9 mouse cellular contexts compared by ENCODE assay signal in genomic region chr3:94366761-94367160, GRCm38 (mm10). TPM values are rescaled to one million over a fixed set of nuclear protein-coding genes. Genes with fewer than 3 reads are reported as not detected.
DNase-seq lines count a peak whose midpoint lies in the region; ATAC-seq and TF ChIP-seq lines count a peak whose summit lies in the region.
"Had no signal": no experiment of that assay in that cellular context is flagged by ENCODE, and none has a peak within 500 bp of the region (broad histone marks: within the 10 kb centered on the region; RNA-seq: fewer than 3 reads in every experiment).

No protein-coding gene starts in this region.

- no peak overlapping the region for H3K4me2 ChIP-seq in embryonic facial prominence, embryonic 11.5 days (ENCODE audit: low read depth, low read length)
- H3K4me2 ChIP-seq in lung, embryonic 14.5 days, result no peak overlapping the region
- H3K4me2 ChIP-seq: heart, embryonic 15.5 days had no signal

- H3K9me3 ChIP-seq in embryonic facial prominence, embryonic 11.5 days (replicated peaks; ENCODE audit: control insufficient read depth, low read length), result no peaks in the 10 kb centered on the region
- no peaks in the 10 kb centered on the region for H3K9me3 ChIP-seq in lung, embryonic 14.5 days (ENCODE audit: low read depth, low read length)
- H3K9me3 ChIP-seq: heart, embryonic 15.5 days had no signal

- H3K9ac ChIP-seq in embryonic facial prominence, embryonic 11.5 days (replicated peaks; ENCODE audit: low read length), result no peak overlapping the region
- no peak overlapping the region for H3K9ac ChIP-seq in lung, embryonic 14.5 days
- H3K9ac ChIP-seq: heart, embryonic 15.5 days had no signal

- H3K27ac ChIP-seq in embryonic facial prominence, embryonic 11.5 days (replicated peaks; ENCODE audit: low read depth, low read length), result no peak overlapping the region
- no peak overlapping the region for H3K27ac ChIP-seq in lung, embryonic 14.5 days (ENCODE audit: low read depth)
- H3K27ac ChIP-seq: heart, embryonic 15.5 days had no signal

- WGBS in embryonic facial prominence, embryonic 11.5 days, result 18% methylated on average over 3 of the region's 3 CpGs
- WGBS in large intestine, adult 2 months, result 5% methylated on average over 3 of the region's 3 CpGs
- WGBS in lung, embryonic 14.5 days, result 14% methylated on average over 3 of the region's 3 CpGs

- H3K27me3 ChIP-seq in embryonic facial prominence, embryonic 11.5 days (ENCODE audit: control insufficient read depth, insufficient read depth, low read length), result peaks cover 20% of the 10 kb centered on the region
- H3K27me3 ChIP-seq in lung, embryonic 14.5 days (ENCODE audit: insufficient read depth, low read length), result peaks cover 31% of the 10 kb centered on the region

- DNase-seq in CD8-positive naive resting alpha-beta T cell, adult 2 months (ENCODE audit: low read depth in 2 of 2, low spot score in 2 of 2), result peak; percentile 72 to 81
- peak; percentile 70 for DNase-seq in adrenal gland, postnatal 25 days
- DNase-seq in embryonic facial prominence, embryonic 11.5 days (ENCODE audit: low spot score), result peak; percentile 87
- DNase-seq in heart, adult 9 months (ENCODE audit: low spot score in 2 of 2), result peak; percentile 47 to 58
- peak; percentile 86 for DNase-seq in large intestine, adult 2 months (ENCODE audit: low read depth, low spot score)
- DNase-seq in lung, embryonic 14.5 days, result peak; percentile 87
- DNase-seq in ovary, postnatal 14 days (ENCODE audit: low spot score), result peak; percentile 77
- DNase-seq in thymus, postnatal 14 days, result peak; percentile 85

- ATAC-seq in embryonic facial prominence, embryonic 11.5 days (replicated peaks; ENCODE audit: insufficient number of reproducible peaks, low FRiP score, low TSS enrichment, low read depth), result no peak
- no peak; the same call in 1 of the 2 replicates for ATAC-seq in lung, embryonic 14.5 days (ENCODE audit: insufficient read depth)

- H3K36me3 ChIP-seq in embryonic facial prominence, embryonic 11.5 days (replicated peaks; ENCODE audit: control insufficient read depth, insufficient read depth, low read depth, low read length), result no peaks in the 10 kb centered on the region
- no peaks in the 10 kb centered on the region for H3K36me3 ChIP-seq in lung, embryonic 14.5 days (ENCODE audit: insufficient read depth)
- H3K36me3 ChIP-seq: heart, embryonic 15.5 days had no signal

- no peaks in the 10 kb centered on the region; the same call in none of the 2 replicates for H3K4me1 ChIP-seq in embryonic facial prominence, embryonic 11.5 days (ENCODE audit: control insufficient read depth, insufficient read depth, low read length)
- peaks cover 7% of the 10 kb centered on the region; the same call in 1 of the 2 replicates for H3K4me1 ChIP-seq in lung, embryonic 14.5 days (ENCODE audit: insufficient read depth)

- H3K4me3 ChIP-seq in embryonic facial prominence, embryonic 11.5 days (ENCODE audit: low read depth, low read length), result no peak overlapping the region
- H3K4me3 ChIP-seq in lung, embryonic 14.5 days (ENCODE audit: low read depth, low read length), result no peak overlapping the region
- H3K4me3 ChIP-seq: heart, embryonic 15.5 days had no signal

- TF ChIP-seq CTCF in lung, embryonic 14.5 days (IDR thresholded peaks at IDR 0.05; ENCODE audit: low read depth), result peak; percentile 95

RNA-seq across cellular contexts. Expression of gene C2cd4d, which starts 4.5 kb away (rescaled TPM):
- 0.49 TPM in 1 of 2 replicates, not detected in the other for total RNA-seq in adrenal gland, postnatal 25 days (2021)
- 0.88 and 0.89 TPM in 2 replicates for polyA plus RNA-seq in embryonic facial prominence, embryonic 11.5 days (2014; fragmentation: Nextera tagmentation; extraction: Ambion mirVana)
- 0.25 and 0.31 TPM in 2 replicates for polyA plus RNA-seq in large intestine, adult 2 months (2012; rRNA removed)
- 0.74 and 1.2 TPM in 2 replicates for polyA plus RNA-seq in lung, embryonic 14.5 days (2014; fragmentation: Nextera tagmentation; extraction: Ambion mirVana)

RNA-seq across cellular contexts. Expression of gene Rorc, which starts 5.8 kb away (rescaled TPM):
- total RNA-seq in adrenal gland, postnatal 25 days (2021), result 13.9 and 19.0 TPM in 2 replicates
- polyA plus RNA-seq in embryonic facial prominence, embryonic 11.5 days (2014; fragmentation: Nextera tagmentation; extraction: Ambion mirVana), result 0.22 and 0.38 TPM in 2 replicates
- polyA plus RNA-seq in large intestine, adult 2 months (2012; rRNA removed), result 22.8 and 33.7 TPM in 2 replicates
- polyA plus RNA-seq in lung, embryonic 14.5 days (2014; fragmentation: Nextera tagmentation; extraction: Ambion mirVana), result 4.7 and 5.4 TPM in 2 replicates

RNA-seq across cellular contexts. Expression of gene Them5, which starts 24.9 kb away (rescaled TPM):
- total RNA-seq in adrenal gland, postnatal 25 days (2021), result not detected in 2 replicates
- 0.50 TPM in 1 of 2 replicates, not detected in the other for polyA plus RNA-seq in embryonic facial prominence, embryonic 11.5 days (2014; fragmentation: Nextera tagmentation; extraction: Ambion mirVana)
- not detected in 2 replicates for polyA plus RNA-seq in large intestine, adult 2 months (2012; rRNA removed)
- polyA plus RNA-seq in lung, embryonic 14.5 days (2014; fragmentation: Nextera tagmentation; extraction: Ambion mirVana), result 0.43 TPM in 1 of 2 replicates, not detected in the other

RNA-seq across cellular contexts. Expression of gene Lingo4, which starts 31.6 kb away (rescaled TPM):
- 0.76 and 0.90 TPM in 2 replicates for total RNA-seq in adrenal gland, postnatal 25 days (2021)
- polyA plus RNA-seq in embryonic facial prominence, embryonic 11.5 days (2014; fragmentation: Nextera tagmentation; extraction: Ambion mirVana), result 0.06 and 0.13 TPM in 2 replicates
- polyA plus RNA-seq in large intestine, adult 2 months (2012; rRNA removed), result 0.41 and 0.43 TPM in 2 replicates
- polyA plus RNA-seq in lung, embryonic 14.5 days (2014; fragmentation: Nextera tagmentation; extraction: Ambion mirVana), result 0.08 and 0.11 TPM in 2 replicates

RNA-seq across cellular contexts. Expression of gene Tdrkh, which starts 46.3 kb away (rescaled TPM):
- 8.2 and 10.6 TPM in 2 replicates for total RNA-seq in adrenal gland, postnatal 25 days (2021)
- polyA plus RNA-seq in embryonic facial prominence, embryonic 11.5 days (2014; fragmentation: Nextera tagmentation; extraction: Ambion mirVana), result 16.1 and 19.8 TPM in 2 replicates
- 0.12 and 0.23 TPM in 2 replicates for polyA plus RNA-seq in large intestine, adult 2 months (2012; rRNA removed)
- 8.8 and 10.0 TPM in 2 replicates for polyA plus RNA-seq in lung, embryonic 14.5 days (2014; fragmentation: Nextera tagmentation; extraction: Ambion mirVana)
